Mouse (Mus musculus) hindbrain, embryonic 16.5 days (tissue): ENCODE data around the gene B230307C23Rik. TPM values are rescaled to one million over a fixed set of nuclear protein-coding genes. Genes with fewer than 3 reads are reported as not detected.
"Not testable (repeated sequence)": the region's sequence is repeated elsewhere in the genome, so short reads cannot be mapped to it uniquely, and the experiment has no call there.

Experiments used
- ATAC-seq: fragments of 200-750 bp; cut with Nextera tagmentation; 2 replicates; pipeline ENCODE4 v1.8.0; 2017; ENCODE audit warnings: moderate TSS enrichment, moderate library complexity
- H3K27ac ChIP-seq: fragments of 300-500 bp; sonication (generic); 2 replicates; pipeline ENCODE4 v1.5.1; 2014; ENCODE audit warnings: low read depth, mild to moderate bottlenecking, control low read depth, low read length, moderate library complexity
- H3K27me3 ChIP-seq: fragments of 300-500 bp; sonication (generic); replicated peaks from 2 replicates; pipeline ENCODE4 v1.6.1; 2014; ENCODE audit warnings: low read length; ENCODE audit not compliant: control insufficient read depth, insufficient read depth
- H3K36me3 ChIP-seq: fragments of 300-500 bp; sonication (generic); 2 replicates; pipeline ENCODE4 v1.6.1; 2014; ENCODE audit warnings: mild to moderate bottlenecking, low read length, moderate library complexity, mixed read lengths; ENCODE audit not compliant: control insufficient read depth, insufficient read depth
- H3K4me1 ChIP-seq: fragments of 300-500 bp; sonication (generic); 2 replicates; pipeline ENCODE4 v1.6.1; 2014; ENCODE audit warnings: low read depth, low read length; ENCODE audit not compliant: control insufficient read depth, insufficient read depth
- H3K4me2 ChIP-seq: fragments of 300-500 bp; sonication (generic); 2 replicates; pipeline ENCODE4 v1.6.1; 2014; ENCODE audit warnings: mild to moderate bottlenecking, low read length, control low read depth, moderate library complexity
- H3K4me3 ChIP-seq: fragments of 300-500 bp; sonication (generic); 2 replicates; pipeline ENCODE4 v1.5.1; 2014; ENCODE audit warnings: mild to moderate bottlenecking, low read length, control low read depth, moderate library complexity
- H3K9ac ChIP-seq: fragments of 300-500 bp; sonication (generic); 2 replicates; pipeline ENCODE4 v1.6.1; 2014; ENCODE audit warnings: low read depth, mild to moderate bottlenecking, control low read depth, low read length, moderate library complexity
- H3K9me3 ChIP-seq: fragments of 300-500 bp; sonication (generic); 2 replicates; pipeline ENCODE4 v1.6.1; 2014; ENCODE audit warnings: mild to moderate bottlenecking, low read length, moderate library complexity; ENCODE audit not compliant: control insufficient read depth
- WGBS: fragments of 180-500 bp; shearing (Covaris S2); extraction: QIAGEN DNeasy Blood & Tissue Kit; methylation state at CpG from one replicate; pipeline ENCODE4 v1.1.7; 2014; 5-methylcytosine and 5-hydroxymethylcytosine counted together
- polyA plus RNA-seq: library from polyadenylated mRNA; unstranded; fragments of >200 nt; fragmentation: Nextera tagmentation; extraction: Ambion mirVana; gene quantifications from 2 replicates; pipeline ENCODE4 v1.2.1, GENCODE M21; 2015

Gene B230307C23Rik
- polyA plus RNA-seq, 1 experiment from 2014 or later = 14.6 TPM

DNA sequence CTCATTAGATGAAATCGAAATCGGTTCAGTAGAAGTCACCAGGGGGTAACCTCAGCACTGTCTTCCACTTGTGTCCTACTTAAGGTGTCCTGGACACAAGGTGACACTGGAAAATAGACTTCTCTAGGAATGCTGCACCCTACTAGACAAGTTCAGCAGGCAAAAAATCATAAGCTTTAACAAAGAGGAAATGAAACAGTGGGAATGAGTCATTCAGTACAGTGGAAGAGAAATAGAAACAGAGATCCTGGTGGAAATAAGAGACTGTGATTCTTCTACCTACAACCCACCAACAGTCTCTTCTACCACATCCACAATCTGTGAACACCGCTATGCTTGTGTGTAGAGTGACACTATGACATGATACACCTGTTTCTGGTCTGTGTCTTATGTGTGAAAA, 4.6 kb upstream of the B230307C23Rik start:
- not testable (repeated sequence) for H3K9ac ChIP-seq, H3K4me2 ChIP-seq, H3K27ac ChIP-seq, H3K36me3 ChIP-seq, H3K4me1 ChIP-seq, ATAC-seq, H3K9me3 ChIP-seq, H3K4me3 ChIP-seq, H3K27me3 ChIP-seq
- 84% methylated on average over 3 of the region's 3 CpGs for WGBS

- Histone ChIP-seq H3K27me3 (no peaks in the 10 kb centered on the region), H3K4me1 (peaks cover 14% of the 10 kb centered on the region), H3K36me3 (no peaks in the 10 kb centered on the region), H3K9ac (peak overlapping the region; percentile 67), H3K27ac (no peak overlapping the region), H3K4me2 (peak overlapping the region; percentile 77), H3K9me3 (peaks cover 5% of the 10 kb centered on the region; the same call in 1 of the 2 replicates), H3K4me3 (peak overlapping the region; percentile 59)
- ATAC-seq = no peak
- WGBS = 13% methylated on average over 1 of the region's 1 CpGs
Observed at GRCm38 (mm10) chr16:97995849-97996615, 1.1 kb upstream of the B230307C23Rik start.

DNA sequence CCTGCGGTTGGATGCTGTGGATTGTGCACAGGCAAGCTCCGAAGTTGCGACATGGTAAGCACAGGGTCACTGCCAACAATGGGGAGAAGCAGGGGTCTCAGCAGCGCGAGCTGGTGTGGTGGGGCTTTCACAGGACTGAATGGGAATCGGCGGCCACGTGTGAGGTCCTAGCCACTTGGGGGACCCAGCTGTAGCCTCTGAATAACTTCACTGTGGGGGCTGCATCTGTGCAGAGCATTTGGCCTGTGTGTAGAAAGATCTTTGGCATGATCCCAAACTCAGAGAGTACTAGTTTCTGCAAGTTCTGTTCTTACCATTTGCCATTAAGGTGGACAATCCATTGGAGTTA, 242 bp downstream of the B230307C23Rik start:
- H3K9me3 ChIP-seq, H3K36me3 ChIP-seq, H3K27me3 ChIP-seq: not testable (repeated sequence)
- Histone ChIP-seq H3K9ac (peak overlapping the region; percentile 67), H3K4me3 (peak overlapping the region; percentile 59), H3K4me1 (peaks cover 14% of the 10 kb centered on the region), H3K27ac (peak overlapping the region; percentile 70; the same call in 1 of the 2 replicates), H3K4me2 (peak overlapping the region; percentile 77)
- ATAC-seq = peak; percentile 82; the same call in 1 of the 2 replicates
- 0% methylated on average over 8 of the region's 8 CpGs for WGBS

DNA sequence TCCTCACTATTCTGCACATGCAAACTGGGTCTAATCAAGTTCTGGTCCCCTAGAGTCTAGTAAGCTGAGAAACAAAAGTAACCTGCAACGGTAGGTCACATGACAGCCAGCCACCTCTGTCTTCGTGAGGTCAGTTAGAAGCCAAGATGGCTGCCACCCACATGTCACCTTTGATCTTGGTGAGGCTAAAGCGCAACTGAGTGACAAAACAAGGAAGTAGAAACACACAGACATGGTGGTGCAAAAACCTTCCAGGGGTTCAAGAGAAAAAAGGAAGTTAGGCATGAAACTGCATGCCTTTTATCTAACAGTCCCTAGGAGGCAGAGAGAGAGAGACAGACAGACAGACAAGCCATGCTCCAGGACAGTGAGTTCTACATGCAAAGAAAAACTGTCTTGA, 25.0 kb downstream of the B230307C23Rik start:
- no peak overlapping the region for H3K4me3 ChIP-seq
- peaks cover 15% of the 10 kb centered on the region for H3K9me3 ChIP-seq
- peaks cover 9% of the 10 kb centered on the region; the same call in 1 of the 2 replicates for H3K36me3 ChIP-seq
- no peak overlapping the region for H3K9ac ChIP-seq
- no peaks in the 10 kb centered on the region for H3K27me3 ChIP-seq
- H3K4me1 ChIP-seq = no peaks in the 10 kb centered on the region
- ATAC-seq = no peak
- H3K27ac ChIP-seq = no peak overlapping the region
- 91% methylated on average over 3 of the region's 3 CpGs for WGBS
- no peak overlapping the region for H3K4me2 ChIP-seq

GRCm38 (mm10) chr16:98022657-98023345, 25.7 kb downstream of the B230307C23Rik start:
- peaks cover 13% of the 10 kb centered on the region for H3K9me3 ChIP-seq
- H3K4me2 ChIP-seq = no peak overlapping the region
- no peaks in the 10 kb centered on the region for H3K4me1 ChIP-seq
- H3K9ac ChIP-seq = no peak overlapping the region
- no peaks in the 10 kb centered on the region for H3K27me3 ChIP-seq
- H3K4me3 ChIP-seq = no peak overlapping the region
- H3K27ac ChIP-seq = no peak overlapping the region
- 76% methylated on average over 2 of the region's 2 CpGs for WGBS
- peaks cover 7% of the 10 kb centered on the region; the same call in 1 of the 2 replicates for H3K36me3 ChIP-seq
- ATAC-seq = no peak

DNA sequence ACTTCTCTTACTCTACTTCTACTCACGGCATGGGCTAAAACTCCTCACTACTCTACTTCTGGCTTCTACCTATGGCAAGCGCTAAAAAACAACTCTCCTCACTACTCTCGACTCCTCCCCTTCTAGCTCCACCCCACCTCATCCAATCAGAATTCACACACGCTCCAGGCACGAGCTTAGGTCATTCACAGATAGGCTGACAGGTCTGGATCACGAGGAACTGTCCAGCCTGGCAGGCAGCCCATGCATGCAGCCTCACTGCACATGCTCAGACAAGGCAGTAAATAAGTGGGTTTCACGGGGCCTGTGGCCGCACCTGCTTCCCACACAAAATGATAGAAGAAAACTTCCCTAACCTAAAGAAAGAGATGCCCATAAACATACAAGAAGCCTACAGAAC, 29.1 kb downstream of the B230307C23Rik start:
- H3K4me3 ChIP-seq, ATAC-seq, H3K9ac ChIP-seq, H3K36me3 ChIP-seq, H3K27ac ChIP-seq, H3K4me1 ChIP-seq, H3K4me2 ChIP-seq, H3K27me3 ChIP-seq: not testable (repeated sequence)
- 87% methylated on average over 8 of the region's 8 CpGs for WGBS
- peaks cover 15% of the 10 kb centered on the region for H3K9me3 ChIP-seq

- not testable (repeated sequence) for H3K9ac ChIP-seq, H3K27ac ChIP-seq, H3K4me3 ChIP-seq, ATAC-seq, H3K27me3 ChIP-seq, H3K4me2 ChIP-seq, H3K36me3 ChIP-seq, H3K4me1 ChIP-seq, H3K9me3 ChIP-seq
- WGBS = 98% methylated on average over 2 of the region's 2 CpGs
Observed at GRCm38 (mm10) chr16:98034971-98035370, 37.9 kb downstream of the B230307C23Rik start.

DNA sequence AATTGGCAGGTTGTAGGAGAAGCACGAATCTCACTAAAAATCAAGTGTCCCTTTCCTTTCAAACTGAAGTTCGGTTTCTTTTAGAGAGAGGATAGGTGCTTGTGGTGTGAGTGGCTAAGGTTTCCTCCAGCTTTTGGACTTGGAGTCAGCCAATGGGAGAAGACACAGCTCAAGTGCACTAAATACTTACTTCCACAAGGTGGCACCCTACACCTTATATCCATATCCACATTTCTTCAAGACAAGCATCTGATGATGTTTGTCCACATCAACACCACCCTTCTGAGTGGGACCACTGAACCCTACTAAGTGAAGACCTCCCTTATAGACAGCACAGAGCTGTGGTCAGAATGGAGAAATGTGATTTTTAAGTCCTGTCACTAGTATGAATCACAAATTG, 44.6 kb downstream of the B230307C23Rik start:
- 87% methylated on average over 2 of the region's 2 CpGs for WGBS
- ATAC-seq = no peak
- Histone ChIP-seq H3K4me3 (no peak overlapping the region), H3K4me1 (no peaks in the 10 kb centered on the region), H3K9me3 (peaks cover 5% of the 10 kb centered on the region; the same call in 1 of the 2 replicates), H3K9ac (no peak overlapping the region), H3K36me3 (peaks cover 4% of the 10 kb centered on the region; the same call in 1 of the 2 replicates), H3K27ac (no peak overlapping the region), H3K4me2 (no peak overlapping the region), H3K27me3 (no peaks in the 10 kb centered on the region)

GRCm38 (mm10) chr16:98079382-98079781, 82.3 kb downstream of the B230307C23Rik start:
- ATAC-seq, H3K4me1 ChIP-seq: not testable (repeated sequence)

More at GRCm38 (mm10) chr16:98079382-98079781, 82.3 kb downstream of the B230307C23Rik start:
- H3K4me3 ChIP-seq, H3K4me2 ChIP-seq, H3K27ac ChIP-seq, H3K9me3 ChIP-seq, H3K27me3 ChIP-seq, H3K9ac ChIP-seq, H3K36me3 ChIP-seq: not testable (repeated sequence)
- 83% methylated on average over 3 of the region's 3 CpGs for WGBS
